Mouse (Mus musculus) CH12.LX (cell line): ENCODE results near the gene Tmem115. TPM values are rescaled to one million over a fixed set of nuclear protein-coding genes. Genes with fewer than 3 reads are reported as not detected.

ENCODE experiments used
- DNase-seq: peaks from one replicate; pipeline ENCODE4 v3.0.0-alpha.2; 2013; ENCODE audit errors: extremely low read depth
- H3K27ac ChIP-seq: 2 replicates; pipeline ENCODE4 v1.5.1; 2012; ENCODE audit warnings: low read depth, mild to moderate bottlenecking, control low read depth, moderate library complexity; ENCODE audit not compliant: insufficient read depth
- H3K27me3 ChIP-seq: replicated peaks from 2 replicates; pipeline ENCODE3; 2012; ENCODE audit warnings: inconsistent platforms
- H3K36me3 ChIP-seq, 2 experiments: replicated peaks in 1 of 2; 2 replicates each; pipeline versions ENCODE3 to v1.6.1; 2012; ENCODE audit warnings: inconsistent platforms in 1 of 2, low read length in 1 of 2, mild to moderate bottlenecking in 1 of 2, mixed read lengths in 1 of 2, moderate library complexity in 1 of 2; ENCODE audit not compliant: control insufficient read depth in 1 of 2, insufficient read depth in 1 of 2
- H3K4me1 ChIP-seq, 2 experiments: 2 replicates each; pipeline ENCODE4 v1.6.1; 2012; ENCODE audit warnings: inconsistent platforms in 1 of 2, moderate library complexity in 1 of 2; ENCODE audit not compliant: insufficient read depth in 2 of 2, control insufficient read depth in 1 of 2
- H3K4me2 ChIP-seq: 2 replicates; pipeline ENCODE4 v1.6.1; 2012; ENCODE audit warnings: low read depth, mild to moderate bottlenecking, control low read depth; ENCODE audit not compliant: poor library complexity, insufficient read depth, severe bottlenecking
- H3K4me3 ChIP-seq, 3 experiments: fragments of 150-350 bp in 1 of 3; sonication (generic) in 1 of 3; replicated peaks in 1 of 3; 2 replicates each; pipeline versions ENCODE3 to v1.5.1; 2011 to 2012; ENCODE audit warnings: low read depth in 2 of 3, low read length in 2 of 3, mild to moderate bottlenecking in 2 of 3, moderate library complexity in 2 of 3, control low read depth in 1 of 3, improper control_type of control experiment in 1 of 3, inconsistent platforms in 1 of 3, mixed read lengths in 1 of 3; ENCODE audit not compliant: poor library complexity in 1 of 3
- H3K79me2 ChIP-seq: replicated peaks from 2 replicates; pipeline ENCODE4 v1.6.1; 2012; ENCODE audit warnings: mild to moderate bottlenecking, moderate library complexity; ENCODE audit not compliant: control insufficient read depth, poor library complexity, insufficient read depth, severe bottlenecking; ENCODE audit errors: extremely low read depth
- H3K9ac ChIP-seq: 2 replicates; pipeline ENCODE4 v1.6.1; 2012; ENCODE audit warnings: low read depth, mild to moderate bottlenecking, control low read depth, moderate library complexity; ENCODE audit not compliant: insufficient read depth
- H3K9me3 ChIP-seq: replicated peaks from 2 replicates; pipeline ENCODE3; 2012; ENCODE audit warnings: low read length, inconsistent platforms, mixed read lengths
- BHLHE40 ChIP-seq: IDR thresholded peaks from 2 replicates; pipeline ENCODE4 v1.6.1; 2011; ENCODE audit warnings: mild to moderate bottlenecking, low read depth, low read length, improper control_type of control experiment
- CHD1 ChIP-seq: IDR thresholded peaks from 2 replicates; pipeline ENCODE4 v1.6.1; 2012; ENCODE audit warnings: low read depth, low read length, improper control_type of control experiment, inconsistent platforms
- CHD2 ChIP-seq: IDR thresholded peaks from 2 replicates; pipeline ENCODE4 v1.6.1; 2011; ENCODE audit warnings: low read length, improper control_type of control experiment
- CTCF ChIP-seq, 2 experiments: IDR thresholded peaks in 1 of 2; conservative IDR thresholded peaks in 1 of 2; 2 replicates each; pipeline ENCODE4 v1.5.1; 2011 to 2012; ENCODE audit warnings: low read depth in 2 of 2, low read length in 2 of 2, improper control_type of control experiment in 1 of 2, inconsistent platforms in 1 of 2, mild to moderate bottlenecking in 1 of 2, moderate library complexity in 1 of 2
- E2F4 ChIP-seq: IDR thresholded peaks from 2 replicates; pipeline ENCODE4 v1.6.1; 2011; ENCODE audit warnings: low read depth, low read length, improper control_type of control experiment; ENCODE audit not compliant: insufficient replicate concordance
- ELF1 ChIP-seq: IDR thresholded peaks from 2 replicates; pipeline ENCODE4 v1.6.1; 2014; ENCODE audit warnings: low read depth, mild to moderate bottlenecking, inconsistent platforms, low read length, improper control_type of control experiment
- EP300 ChIP-seq: IDR thresholded peaks from 2 replicates; pipeline ENCODE4 v1.6.1; 2011; ENCODE audit warnings: low read length, improper control_type of control experiment
- ETS1 ChIP-seq: conservative IDR thresholded peaks from 2 replicates; pipeline ENCODE4 v1.6.1; 2012; ENCODE audit warnings: low read depth, mild to moderate bottlenecking, inconsistent platforms, low read length, improper control_type of control experiment, moderate library complexity
- GABPA ChIP-seq: IDR thresholded peaks from 2 replicates; pipeline ENCODE4 v1.6.1; 2012; ENCODE audit warnings: low read depth, low read length, improper control_type of control experiment, inconsistent platforms; ENCODE audit not compliant: insufficient replicate concordance
- HCFC1 ChIP-seq: IDR thresholded peaks from 2 replicates; pipeline ENCODE4 v1.6.1; 2012; ENCODE audit warnings: low read depth, mild to moderate bottlenecking, inconsistent platforms, low read length, improper control_type of control experiment
- IRF4 ChIP-seq: IDR thresholded peaks from 2 replicates; pipeline ENCODE4 v1.6.1; 2014; ENCODE audit warnings: low read depth, mild to moderate bottlenecking, inconsistent platforms, low read length, improper control_type of control experiment
- JUN ChIP-seq: IDR thresholded peaks from 2 replicates; pipeline ENCODE4 v1.6.1; 2011; ENCODE audit warnings: low read depth, mild to moderate bottlenecking, low read length, improper control_type of control experiment, moderate library complexity; ENCODE audit not compliant: insufficient read depth
- JUND ChIP-seq: conservative IDR thresholded peaks from 2 replicates; pipeline ENCODE4 v1.6.1; 2011; ENCODE audit warnings: low read depth, low read length, improper control_type of control experiment
- KAT2A ChIP-seq: IDR thresholded peaks from 2 replicates; pipeline ENCODE4 v1.6.1; 2012; ENCODE audit warnings: low read length, improper control_type of control experiment, inconsistent platforms; ENCODE audit not compliant: insufficient replicate concordance
- MAFK ChIP-seq: IDR thresholded peaks from 2 replicates; pipeline ENCODE4 v1.6.1; 2011; ENCODE audit warnings: low read length, improper control_type of control experiment; ENCODE audit not compliant: insufficient replicate concordance
- MAX ChIP-seq: IDR thresholded peaks from 2 replicates; pipeline ENCODE4 v1.6.1; 2011; ENCODE audit warnings: low read length, improper control_type of control experiment
- MAZ ChIP-seq: IDR thresholded peaks from 2 replicates; pipeline ENCODE4 v1.6.1; 2012; ENCODE audit warnings: low read depth, mild to moderate bottlenecking, inconsistent platforms, low read length, improper control_type of control experiment, moderate library complexity
- MEF2A ChIP-seq: IDR thresholded peaks from 2 replicates; pipeline ENCODE4 v1.6.1; 2014; ENCODE audit warnings: low read depth, mild to moderate bottlenecking, inconsistent platforms, low read length, improper control_type of control experiment, borderline replicate concordance
- MXI1 ChIP-seq: IDR thresholded peaks from 2 replicates; pipeline ENCODE4 v1.6.1; 2011; ENCODE audit warnings: mild to moderate bottlenecking, low read depth, low read length, improper control_type of control experiment
- MYC ChIP-seq: IDR thresholded peaks from 2 replicates; pipeline ENCODE4 v1.6.1; 2011; ENCODE audit warnings: low read depth, mild to moderate bottlenecking, improper control_type of control experiment, low read length
- NELFE ChIP-seq: IDR thresholded peaks from 2 replicates; pipeline ENCODE4 v1.6.1; 2011; ENCODE audit warnings: low read depth, low read length, improper control_type of control experiment
- NRF1 ChIP-seq: IDR thresholded peaks from 2 replicates; pipeline ENCODE4 v1.6.1; 2014; ENCODE audit warnings: low read depth, mild to moderate bottlenecking, inconsistent platforms, low read length, improper control_type of control experiment, moderate library complexity
- PAX5 ChIP-seq: IDR thresholded peaks from 2 replicates; pipeline ENCODE4 v1.6.1; 2012; ENCODE audit warnings: low read length, inconsistent platforms, mixed read lengths
- POLR2A ChIP-seq: IDR thresholded peaks from 2 replicates; pipeline ENCODE4 v1.6.1; 2011; ENCODE audit warnings: low read depth, mild to moderate bottlenecking, improper control_type of control experiment, low read length
- POLR2AphosphoS2 ChIP-seq: IDR thresholded peaks from 2 replicates; pipeline ENCODE4 v1.6.1; 2011; ENCODE audit warnings: low read depth, low read length, improper control_type of control experiment
- RAD21 ChIP-seq: IDR thresholded peaks from 2 replicates; pipeline ENCODE4 v1.6.1; 2011; ENCODE audit warnings: low read depth, mild to moderate bottlenecking, low read length, improper control_type of control experiment, moderate library complexity
- RCOR1 ChIP-seq: conservative IDR thresholded peaks from 2 replicates; pipeline ENCODE4 v1.6.1; 2012; ENCODE audit warnings: low read depth, mild to moderate bottlenecking, inconsistent platforms, low read length, improper control_type of control experiment
- SIN3A ChIP-seq: IDR thresholded peaks from 2 replicates; pipeline ENCODE4 v1.6.1; 2012; ENCODE audit warnings: low read length, improper control_type of control experiment, inconsistent platforms
- SMC3 ChIP-seq: IDR thresholded peaks from 2 replicates; pipeline ENCODE4 v1.6.1; 2011; ENCODE audit warnings: low read depth, low read length, improper control_type of control experiment
- TBP ChIP-seq: conservative IDR thresholded peaks from 2 replicates; pipeline ENCODE4 v1.6.1; 2011; ENCODE audit warnings: low read depth, low read length, improper control_type of control experiment
- TCF12 ChIP-seq: IDR thresholded peaks from 2 replicates; pipeline ENCODE4 v1.6.1; 2014; ENCODE audit warnings: low read depth, mild to moderate bottlenecking, inconsistent platforms, low read length, improper control_type of control experiment
- UBTF ChIP-seq: IDR thresholded peaks from 2 replicates; pipeline ENCODE4 v1.6.1; 2012; ENCODE audit warnings: low read depth, mild to moderate bottlenecking, inconsistent platforms, low read length, improper control_type of control experiment, moderate library complexity
- USF1 ChIP-seq: IDR thresholded peaks from 2 replicates; pipeline ENCODE4 v1.6.1; 2014; ENCODE audit warnings: low read depth, mild to moderate bottlenecking, inconsistent platforms, low read length, improper control_type of control experiment
- USF2 ChIP-seq: conservative IDR thresholded peaks from 2 replicates; pipeline ENCODE4 v1.6.1; 2011; ENCODE audit warnings: low read depth, low read length, improper control_type of control experiment
- ZC3H11A ChIP-seq: IDR thresholded peaks from 2 replicates; pipeline ENCODE4 v1.6.1; 2012; ENCODE audit warnings: low read depth, mild to moderate bottlenecking, inconsistent platforms, low read length, improper control_type of control experiment
- ZKSCAN1 ChIP-seq: IDR thresholded peaks from 2 replicates; pipeline ENCODE4 v1.6.1; 2012; ENCODE audit warnings: low read depth, inconsistent platforms, low read length, improper control_type of control experiment, borderline replicate concordance
- ZMIZ1 ChIP-seq: IDR thresholded peaks from 2 replicates; pipeline ENCODE4 v1.6.1; 2012; ENCODE audit warnings: low read depth, mild to moderate bottlenecking, inconsistent platforms, low read length, improper control_type of control experiment
- ZNF384 ChIP-seq: IDR thresholded peaks from 2 replicates; pipeline ENCODE4 v1.6.1; 2012; ENCODE audit warnings: low read depth, low read length, improper control_type of control experiment, inconsistent platforms
- dilution Hi-C: fragments of 300-500 bp; cut with MboI; formaldehyde crosslinking; loops from 2 replicates; pipeline ENCODE4 v1.14.3; 2020; ENCODE audit warnings: low sequenced_read_pairs; ENCODE audit not compliant: extremely low pct_unique_long_range_greater_than_20kb, extremely low pct_ligation_motif_present
- in situ Hi-C: fragments of 300-500 bp; cut with MboI; formaldehyde crosslinking; loops from 3 replicates; pipeline ENCODE4 v1.14.3; 2019; ENCODE audit warnings: low sequenced_read_pairs, low pct_ligation_motif_present, low pct_unique_long_range_greater_than_20kb, mixed read lengths
- polyA plus RNA-seq: library from polyadenylated mRNA; unstranded; fragments of >175 nt; gene quantifications from 2 replicates; pipeline ENCODE4 v1.2.1, GENCODE M21; 2012; ENCODE audit warnings: low read depth; ENCODE audit not compliant: insufficient read length
- total RNA-seq, 2 experiments: library from RNA; depleted of rRNA; stranded (reverse); fragments of 300-350 nt in 1 of 2; fragments of >200 nt in 1 of 2; gene quantifications; 2 replicates each; pipeline ENCODE4 v1.2.3; 2012 to 2014

Tmem115 gene
- total and polyA plus RNA-seq, 3 experiments = 12.6 to 17.9 (median 13.0) TPM

GRCm38 (mm10) chr9:107580501-107581317, 47.0 kb downstream of the Tmem115 start, which contains the start of gene Hyal3:
Hyal3 (plus strand) TSS chr9:107580818.
- Histone ChIP-seq H3K36me3 (peaks cover 8 to 33% of the 10 kb centered on the region in 2 experiments), H3K4me2 (peak within 1 kb of the TSS; percentile 84), H3K9me3 (no peaks in the 10 kb centered on the region), H3K79me2 (no peaks in the 10 kb centered on the region), H3K4me3 (peak within 1 kb of the TSS; percentile 62 to 95 (median 84)), H3K4me1 (peaks cover 13 to 39% of the 10 kb centered on the region in 2 experiments), H3K27me3 (no peaks in the 10 kb centered on the region), H3K9ac (peak within 1 kb of the TSS; percentile 81), H3K27ac (peak within 1 kb of the TSS; percentile 47)
- peak; percentile 94 for DNase-seq
- dilution Hi-C loops (no loop called here), in situ Hi-C loops (no loop called here)
- TF ChIP-seq ZC3H11A (no peak), CHD1 (no peak), USF2 (no peak), ELF1 (peak; percentile 59), HCFC1 (peak; percentile 74), PAX5 (no peak), NELFE (peak; percentile 64), TBP (peak; percentile 73), SMC3 (no peak), ZNF384 (no peak), CTCF (conservative IDR thresholded peaks at IDR 0.05 in 1 of 2, IDR thresholded peaks at IDR 0.05 in 1 of 2; ENCODE audit: low read depth in 2 of 2, low read length in 2 of 2) (no peak), EP300 (no peak), TCF12 (peak; percentile 62; the same call in 1 of the 2 replicates), GABPA (no peak), MYC (peak; percentile 25; the same call in 1 of the 2 replicates), RAD21 (no peak), MEF2A (no peak; the same call in 1 of the 2 replicates), MXI1 (peak; percentile 20; the same call in 1 of the 2 replicates), ZMIZ1 (no peak), ZKSCAN1 (no peak), IRF4 (peak; percentile 36; the same call in 1 of the 2 replicates), JUN (no peak), SIN3A (peak; percentile 68), MAFK (no peak), NRF1 (no peak), CHD2 (0 out of 2 replicates have a peak, but pooled peaks have one; percentile 1), ETS1 (no peak), POLR2A (peak; percentile 77), JUND (no peak), UBTF (no peak), POLR2AphosphoS2 (no peak; the same call in 1 of the 2 replicates), KAT2A (no peak), E2F4 (no peak), MAX (no peak), MAZ (no peak), BHLHE40 (no peak), RCOR1 (no peak), USF1 (no peak)
